Mouse (Mus musculus): Measurements from ENCODE around the gene Cdc25a.

DNA sequence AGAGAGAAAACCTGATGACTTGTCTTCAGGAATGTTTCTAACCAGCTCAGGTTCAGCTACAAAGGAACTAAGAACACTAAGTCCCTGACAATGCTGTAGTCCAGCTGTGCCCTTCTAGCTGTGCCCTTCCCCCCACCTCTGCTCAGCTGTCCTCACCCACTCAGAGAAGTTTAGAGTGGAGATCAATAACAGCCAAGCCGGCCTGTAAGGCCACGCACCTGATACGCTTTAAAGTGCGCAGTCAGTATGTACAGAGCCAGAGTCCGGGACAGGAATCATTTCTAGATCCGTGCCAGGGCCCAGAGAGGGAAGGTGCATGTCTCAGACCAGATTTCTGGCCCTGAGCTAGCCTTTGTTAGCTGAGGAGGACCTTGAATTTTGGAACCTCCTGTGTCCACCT is 19.4 kb upstream of the Cdc25a start:
- TF ChIP-seq POLR2A (IDR thresholded peaks at IDR 0.05; ENCODE audit: borderline replicate concordance, extremely low read depth, insufficient read depth, insufficient read length, poor library complexity, severe bottlenecking) (no peak), CTCF (IDR thresholded peaks at IDR 0.05; ENCODE audit: borderline replicate concordance, extremely low read depth, insufficient read depth, insufficient read length) (no peak)
